Mouse (Mus musculus) spleen, adult 2 months (tissue): Measurements from ENCODE around the gene Calm3.

Experiments
- CTCF ChIP-seq: fragments of 200-500 bp; IDR thresholded peaks from 2 replicates; pipeline ENCODE4 v1.5.1; 2011; ENCODE audit warnings: mild to moderate bottlenecking, inconsistent platforms; ENCODE audit not compliant: insufficient read depth, insufficient read length, insufficient replicate concordance; ENCODE audit errors: extremely low read depth
- POLR2A ChIP-seq: fragments of 200-500 bp; IDR thresholded peaks from 2 replicates; pipeline ENCODE4 v1.6.1; 2011; ENCODE audit warnings: low read depth, low read length, inconsistent platforms

DNA sequence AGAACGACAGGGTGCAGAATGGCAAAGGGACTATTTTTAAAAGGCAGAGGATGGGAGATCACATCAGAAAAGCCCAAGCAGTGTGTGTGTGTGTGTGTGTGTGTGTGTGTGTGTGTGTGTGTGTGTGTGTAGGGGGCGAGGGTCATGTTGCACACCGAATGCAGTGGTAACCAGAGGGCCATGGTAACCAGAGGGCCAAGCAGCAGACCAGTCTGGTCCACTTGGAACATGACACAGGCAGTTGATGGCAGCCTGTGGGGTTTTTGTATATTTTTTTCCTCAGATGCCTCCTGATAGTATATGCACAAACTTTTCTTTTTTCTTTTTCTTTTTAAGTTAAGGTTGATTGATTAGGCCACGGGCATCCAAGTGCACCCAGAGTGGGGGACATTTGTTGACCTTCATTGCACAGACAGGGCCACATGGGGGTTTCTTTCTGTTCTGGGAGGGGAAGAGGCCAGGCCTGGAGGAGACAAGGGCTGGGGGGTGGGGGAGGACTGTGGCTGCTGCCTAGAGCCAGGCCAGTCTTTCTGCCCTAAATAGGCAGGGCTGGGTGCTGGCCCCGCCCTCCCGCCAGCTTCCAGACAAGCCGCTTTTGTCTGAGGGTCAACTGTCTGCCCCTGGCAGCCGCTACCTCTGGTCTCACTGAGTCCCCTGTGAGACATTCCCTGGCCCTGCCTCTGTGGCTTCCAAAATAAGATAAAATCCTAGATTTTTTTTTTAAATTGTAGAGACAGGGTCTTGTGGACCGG, 43.9 kb downstream of the Calm3 start:
- TF ChIP-seq POLR2A (no peak), CTCF (no peak)
